Mouse (Mus musculus) stomach, postnatal 0 days (tissue): ENCODE data around the gene Fbxl21. TPM values are rescaled to one million over a fixed set of nuclear protein-coding genes. Genes with fewer than 3 reads are reported as not detected.

ENCODE experiments used
- ATAC-seq: fragments of 200-750 bp; cut with Nextera tagmentation; 2 replicates; pipeline ENCODE4 v1.8.0; 2017; ENCODE audit not compliant: low FRiP score, low TSS enrichment
- DNase-seq: peaks from one replicate; pipeline ENCODE4 v3.0.0-alpha.2; 2016; ENCODE audit warnings: low spot score
- H3K27ac ChIP-seq: fragments of 300-500 bp; sonication (generic); replicated peaks from 2 replicates; pipeline ENCODE4 v1.5.1; 2014; ENCODE audit warnings: mild to moderate bottlenecking, control low read depth
- H3K27me3 ChIP-seq: fragments of 300-500 bp; sonication (generic); 2 replicates; pipeline ENCODE4 v1.6.1; 2014; ENCODE audit warnings: low read length; ENCODE audit not compliant: control insufficient read depth, insufficient read depth
- H3K36me3 ChIP-seq: fragments of 300-500 bp; sonication (generic); 2 replicates; pipeline ENCODE4 v1.6.1; 2014; ENCODE audit warnings: low read length, mixed read lengths; ENCODE audit not compliant: control insufficient read depth, insufficient read depth
- H3K4me1 ChIP-seq: fragments of 300-500 bp; sonication (generic); replicated peaks from 2 replicates; pipeline ENCODE4 v1.6.1; 2014; ENCODE audit warnings: antibody characterized with exemption; ENCODE audit not compliant: control insufficient read depth, insufficient read depth
- H3K4me2 ChIP-seq: fragments of 300-500 bp; sonication (generic); replicated peaks from 2 replicates; pipeline ENCODE4 v1.6.1; 2014; ENCODE audit warnings: low read depth, mild to moderate bottlenecking, control low read depth, moderate library complexity
- H3K4me3 ChIP-seq: fragments of 300-500 bp; sonication (generic); 2 replicates; pipeline ENCODE4 v1.5.1; 2014; ENCODE audit warnings: low read depth, low read length, control low read depth
- H3K9ac ChIP-seq: fragments of 300-500 bp; sonication (generic); 2 replicates; pipeline ENCODE4 v1.6.1; 2014; ENCODE audit warnings: mild to moderate bottlenecking, low read length, control low read depth, mixed read lengths
- H3K9me3 ChIP-seq: fragments of 300-500 bp; sonication (generic); 2 replicates; pipeline ENCODE4 v1.6.1; 2016; ENCODE audit warnings: low read length; ENCODE audit not compliant: control insufficient read depth
- CTCF ChIP-seq: IDR thresholded peaks from 2 replicates; pipeline ENCODE4 v1.5.1; 2016; ENCODE audit warnings: antibody characterized with exemption, low read depth, mild to moderate bottlenecking, moderate library complexity
- EP300 ChIP-seq: optimal IDR thresholded peaks from 2 replicates; pipeline ENCODE3; 2016; ENCODE audit warnings: antibody characterized with exemption
- whole genome bisulfite sequencing: fragments of 180-500 bp; shearing (Covaris S2); extraction: QIAGEN DNeasy Blood & Tissue Kit; methylation state at CpG from one replicate; pipeline ENCODE4 v1.1.7; 2014; 5-methylcytosine and 5-hydroxymethylcytosine counted together
- polyA plus RNA-seq: library from polyadenylated mRNA; unstranded; fragments of >200 nt; fragmentation: Nextera tagmentation; extraction: Ambion mirVana; gene quantifications from 2 replicates; pipeline ENCODE4 v1.2.1, GENCODE M21; 2015

Gene Fbxl21
- polyA plus RNA-seq, 1 experiment from 2014 or later: 1.2 TPM

DNA sequence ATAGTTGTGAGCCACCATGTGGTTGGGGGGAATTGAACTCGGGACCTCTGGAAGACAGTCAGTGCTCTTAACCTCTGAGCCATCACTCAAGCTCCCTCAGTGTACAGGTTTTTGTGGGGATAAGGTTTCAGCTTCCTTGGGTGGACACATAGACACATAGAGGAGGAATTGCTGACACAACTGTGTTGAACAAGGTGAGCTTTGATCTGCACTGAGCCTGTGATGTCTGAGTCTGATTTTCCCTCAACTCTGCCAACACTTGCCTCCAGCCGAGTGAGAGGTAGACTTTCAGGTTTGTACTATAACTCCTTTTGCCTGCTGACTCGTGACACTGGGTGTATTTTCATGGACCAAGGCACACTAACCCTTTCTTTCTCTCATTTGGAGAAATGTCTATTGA, 34.4 kb downstream of the Fbxl21 start:
- H3K4me2 ChIP-seq: no peak overlapping the region
- 56% methylated on average over 3 of the region's 3 CpGs for WGBS
- H3K27ac ChIP-seq: no peak overlapping the region
- H3K9ac ChIP-seq: no peak overlapping the region
- H3K27me3 ChIP-seq: no peaks in the 10 kb centered on the region
- DNase-seq (no peak), ATAC-seq (no peak)
- no peaks in the 10 kb centered on the region for H3K9me3 ChIP-seq
- H3K36me3 ChIP-seq: no peaks in the 10 kb centered on the region
- H3K4me3 ChIP-seq: no peak overlapping the region
- TF ChIP-seq EP300 (no peak), CTCF (no peak)
- no peaks in the 10 kb centered on the region for H3K4me1 ChIP-seq

DNA sequence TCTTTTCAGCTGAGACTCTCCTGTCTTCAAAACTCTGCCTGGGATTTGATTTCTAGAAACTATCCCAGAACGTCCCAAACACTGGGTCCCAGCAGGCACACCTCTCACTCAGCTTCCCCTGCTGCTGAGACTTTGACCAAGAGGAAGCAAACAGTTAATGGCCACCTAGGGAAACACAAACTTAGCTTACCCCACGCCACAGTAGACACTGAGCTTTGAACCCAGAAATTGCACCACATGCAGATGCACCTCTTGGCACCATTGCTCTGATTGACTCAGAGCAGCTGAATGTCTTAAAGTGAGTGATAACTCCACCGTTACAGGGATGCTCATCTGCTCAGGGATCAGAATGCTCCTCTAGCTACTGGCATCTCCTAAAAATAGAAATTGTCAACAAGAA, 36.5 kb downstream of the Fbxl21 start:
- Histone ChIP-seq H3K27ac (no peak overlapping the region), H3K9me3 (no peaks in the 10 kb centered on the region), H3K27me3 (no peaks in the 10 kb centered on the region), H3K4me2 (no peak overlapping the region), H3K4me3 (no peak overlapping the region), H3K4me1 (no peaks in the 10 kb centered on the region), H3K36me3 (no peaks in the 10 kb centered on the region), H3K9ac (no peak overlapping the region)
- DNase-seq: no peak
- WGBS: 54% methylated on average over 3 of the region's 3 CpGs
- TF ChIP-seq EP300 (no peak), CTCF (no peak)
- ATAC-seq: no peak

DNA sequence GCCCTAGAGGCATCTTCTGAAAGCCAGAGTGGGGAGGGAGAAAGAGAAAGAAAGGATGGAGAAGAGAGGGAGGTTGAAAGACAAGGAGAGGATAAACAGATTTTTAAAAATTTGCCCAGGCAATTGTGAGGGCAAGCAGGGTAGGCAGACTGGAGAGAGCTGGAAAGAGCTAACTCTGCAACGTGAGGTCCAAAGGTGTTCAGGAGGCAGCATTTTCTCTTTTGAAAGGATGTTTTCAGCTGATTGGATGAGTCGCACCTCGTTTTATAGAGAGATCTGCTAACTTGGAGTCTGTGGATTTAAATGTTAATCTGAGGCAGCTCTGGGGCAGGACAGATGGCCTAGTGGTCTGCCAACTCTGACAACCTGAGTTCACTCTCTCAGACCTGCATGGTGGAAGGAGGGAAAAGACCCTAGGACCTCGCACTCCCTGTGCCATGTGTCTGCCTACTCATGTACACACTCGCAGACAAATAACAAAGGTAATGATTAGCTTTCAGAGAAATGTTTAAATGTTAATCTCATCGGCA, 37.6 kb downstream of the Fbxl21 start:
- no peak overlapping the region for H3K4me2 ChIP-seq
- WGBS: 71% methylated on average over 6 of the region's 6 CpGs
- H3K36me3 ChIP-seq: no peaks in the 10 kb centered on the region
- H3K9ac ChIP-seq: no peak overlapping the region
- H3K9me3 ChIP-seq: no peaks in the 10 kb centered on the region
- ATAC-seq (no peak), DNase-seq (no peak)
- H3K27ac ChIP-seq: no peak overlapping the region
- no peaks in the 10 kb centered on the region for H3K4me1 ChIP-seq
- no peaks in the 10 kb centered on the region for H3K27me3 ChIP-seq
- H3K4me3 ChIP-seq: no peak overlapping the region
- no peak for TF ChIP-seq CTCF
- no peak for TF ChIP-seq EP300

DNA sequence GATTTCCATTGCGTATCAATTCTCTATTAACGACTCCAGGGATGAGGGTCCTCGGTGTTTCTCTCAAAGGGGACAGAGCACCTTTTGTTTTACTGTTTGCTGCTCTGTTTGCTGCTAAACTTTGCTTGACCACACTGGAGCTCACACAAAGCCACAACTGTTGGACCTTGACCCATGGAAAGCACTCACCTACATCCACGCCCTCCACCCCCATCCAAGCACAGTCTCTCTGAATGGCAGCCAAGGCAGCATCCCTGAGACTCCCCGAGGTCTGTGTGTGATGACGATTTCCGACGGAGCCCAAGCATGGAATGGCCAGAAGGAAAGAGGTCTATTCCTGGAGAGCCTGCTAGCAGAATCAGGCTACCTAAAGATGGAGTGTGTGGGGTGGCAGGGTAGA, 38.9 kb downstream of the Fbxl21 start:
- H3K4me2 ChIP-seq: no peak overlapping the region
- no peaks in the 10 kb centered on the region for H3K36me3 ChIP-seq
- TF ChIP-seq CTCF (no peak), EP300 (no peak)
- H3K27ac ChIP-seq: no peak overlapping the region
- H3K4me1 ChIP-seq: no peaks in the 10 kb centered on the region
- ATAC-seq: peak; percentile 79
- no peaks in the 10 kb centered on the region for H3K9me3 ChIP-seq
- H3K27me3 ChIP-seq: no peaks in the 10 kb centered on the region
- no peak overlapping the region for H3K4me3 ChIP-seq
- 58% methylated on average over 8 of the region's 8 CpGs for WGBS
- H3K9ac ChIP-seq: no peak overlapping the region
- peak; percentile 68 for DNase-seq

DNA sequence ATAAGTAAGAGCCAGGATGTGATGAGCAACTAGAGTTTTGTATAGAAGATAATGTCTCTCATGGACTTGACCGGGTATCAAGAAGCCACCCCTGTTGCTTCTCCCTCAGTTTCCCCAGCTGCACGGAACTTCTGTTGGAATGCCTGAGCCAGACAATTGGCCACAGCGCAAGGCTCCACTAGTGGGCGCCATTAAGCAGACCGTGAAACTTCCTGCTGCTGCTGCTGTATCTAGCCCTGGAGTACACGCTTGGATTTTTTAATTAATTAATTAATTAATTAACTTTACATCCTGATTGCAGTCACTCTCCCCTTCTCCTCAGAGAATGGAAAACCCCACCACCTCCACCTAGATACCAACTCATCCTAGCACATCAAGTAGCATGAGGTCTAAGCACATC, 40.8 kb downstream of the Fbxl21 start:
- WGBS: 41% methylated on average over 6 of the region's 6 CpGs
- Histone ChIP-seq H3K9ac (no peak overlapping the region), H3K4me1 (no peaks in the 10 kb centered on the region), H3K4me2 (no peak overlapping the region), H3K4me3 (no peak overlapping the region), H3K9me3 (no peaks in the 10 kb centered on the region), H3K27ac (no peak overlapping the region), H3K36me3 (no peaks in the 10 kb centered on the region), H3K27me3 (no peaks in the 10 kb centered on the region)
- no peak for ATAC-seq
- peak; percentile 51 for DNase-seq
- TF ChIP-seq CTCF: peak; percentile 80
- no peak for TF ChIP-seq EP300

DNA sequence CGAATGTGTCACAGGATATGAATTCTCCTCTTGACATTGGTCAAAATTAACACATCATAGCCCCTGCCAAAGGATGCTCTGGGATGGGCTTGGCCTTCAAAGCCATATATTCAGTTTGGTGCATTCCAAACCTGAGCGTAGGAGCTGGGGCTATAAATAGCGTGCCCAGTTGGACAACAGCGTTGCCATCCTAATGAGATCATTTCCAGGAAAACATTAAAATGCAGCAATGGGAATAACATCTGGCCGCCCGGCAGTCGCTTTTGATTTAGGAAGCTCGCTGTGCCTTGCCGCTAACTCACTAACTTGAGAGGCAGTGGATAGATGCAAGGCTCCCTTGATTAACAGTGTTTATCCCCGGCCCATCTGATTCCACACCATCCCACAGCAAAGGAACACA, 44.1 kb downstream of the Fbxl21 start:
- TF ChIP-seq EP300 (no peak), CTCF (no peak)
- ATAC-seq (no peak), DNase-seq (no peak)
- no peak overlapping the region for H3K4me2 ChIP-seq
- no peaks in the 10 kb centered on the region for H3K27me3 ChIP-seq
- no peak overlapping the region for H3K27ac ChIP-seq
- H3K4me3 ChIP-seq: no peak overlapping the region
- no peak overlapping the region for H3K9ac ChIP-seq
- no peaks in the 10 kb centered on the region for H3K9me3 ChIP-seq
- no peaks in the 10 kb centered on the region for H3K36me3 ChIP-seq
- H3K4me1 ChIP-seq: no peaks in the 10 kb centered on the region
- WGBS: 57% methylated on average over 10 of the region's 10 CpGs
